Mouse (Mus musculus) forebrain, embryonic 14.5 days (tissue): ENCODE data around the gene Rpl35. TPM values are rescaled to one million over a fixed set of nuclear protein-coding genes. Genes with fewer than 3 reads are reported as not detected.
"Not testable (repeated sequence)": the region's sequence is repeated elsewhere in the genome, so short reads cannot be mapped to it uniquely, and the experiment has no call there.

Source experiments
- ATAC-seq: fragments of 200-750 bp; cut with Nextera tagmentation; 2 replicates; pipeline ENCODE4 v1.8.0; 2017; ENCODE audit warnings: mild to moderate bottlenecking, moderate library complexity
- DNase-seq: peaks from one replicate; pipeline ENCODE4 v3.0.0-alpha.2; 2015; ENCODE audit warnings: low spot score
- H3K27ac ChIP-seq: fragments of 300-500 bp; sonication (generic); 2 replicates; pipeline ENCODE4 v1.5.1; 2014; ENCODE audit warnings: low read depth, mild to moderate bottlenecking, control low read depth, low read length, moderate library complexity
- H3K27me3 ChIP-seq: fragments of 300-500 bp; sonication (generic); replicated peaks from 2 replicates; pipeline ENCODE4 v1.6.1; 2014; ENCODE audit warnings: low read length, control low read depth, mixed read lengths; ENCODE audit not compliant: control insufficient read depth, insufficient read depth
- H3K36me3 ChIP-seq: fragments of 300-500 bp; sonication (generic); 2 replicates; pipeline ENCODE4 v1.6.1; 2014; ENCODE audit warnings: low read length, control low read depth; ENCODE audit not compliant: control insufficient read depth, insufficient read depth
- H3K4me1 ChIP-seq: fragments of 300-500 bp; sonication (generic); 2 replicates; pipeline ENCODE4 v1.6.1; 2014; ENCODE audit warnings: antibody characterized with exemption, low read length, control low read depth; ENCODE audit not compliant: control insufficient read depth, insufficient read depth
- H3K4me2 ChIP-seq: fragments of 300-500 bp; sonication (generic); 2 replicates; pipeline ENCODE4 v1.6.1; 2014; ENCODE audit warnings: mild to moderate bottlenecking, control low read depth, low read length
- H3K4me3 ChIP-seq: fragments of 300-500 bp; sonication (generic); 2 replicates; pipeline ENCODE4 v1.5.1; 2014; ENCODE audit warnings: low read depth, low read length, control low read depth
- H3K9ac ChIP-seq: fragments of 300-500 bp; sonication (generic); 2 replicates; pipeline ENCODE4 v1.6.1; 2014; ENCODE audit warnings: mild to moderate bottlenecking, low read length, control low read depth, moderate library complexity
- H3K9me3 ChIP-seq: fragments of 300-500 bp; sonication (generic); replicated peaks from 2 replicates; pipeline ENCODE4 v1.6.1; 2016; ENCODE audit warnings: low read length, control low read depth, mixed read lengths; ENCODE audit not compliant: control insufficient read depth
- WGBS: fragments of 180-500 bp; shearing (Covaris S2); extraction: QIAGEN DNeasy Blood & Tissue Kit; methylation state at CpG from one replicate; pipeline ENCODE4 v1.1.7; 2014; 5-methylcytosine and 5-hydroxymethylcytosine counted together
- polyA plus RNA-seq: library from polyadenylated mRNA; unstranded; fragments of >200 nt; fragmentation: Nextera tagmentation; extraction: Ambion mirVana; gene quantifications from 2 replicates; pipeline ENCODE4 v1.2.1, GENCODE M21; 2014

Gene Rpl35
- polyA plus RNA-seq, 1 experiment from 2014 or later: 875 TPM

GRCm38 (mm10) chr2:39010144-39010543, 4.7 kb upstream of the Rpl35 start:
- H3K4me3 ChIP-seq, H3K27ac ChIP-seq, H3K4me2 ChIP-seq, H3K9ac ChIP-seq, ATAC-seq, H3K27me3 ChIP-seq, DNase-seq, H3K9me3 ChIP-seq: not testable (repeated sequence)
- H3K4me1 ChIP-seq: peaks cover 19% of the 10 kb centered on the region
- peaks cover 32% of the 10 kb centered on the region for H3K36me3 ChIP-seq
- 97% methylated on average over 4 of the region's 5 CpGs for whole genome bisulfite sequencing

- peak; percentile 25 for DNase-seq
- Histone ChIP-seq H3K27ac (no peak overlapping the region), H3K36me3 (peaks cover 20% of the 10 kb centered on the region), H3K4me2 (peak overlapping the region; percentile 97), H3K4me3 (peak overlapping the region; percentile 87), H3K27me3 (no peaks in the 10 kb centered on the region), H3K9ac (peak overlapping the region; percentile 94), H3K4me1 (peaks cover 22% of the 10 kb centered on the region), H3K9me3 (no peaks in the 10 kb centered on the region)
- 38% methylated on average over 3 of the region's 3 CpGs for WGBS
- ATAC-seq: no peak
These were observed 3.5 kb upstream of the Rpl35 start for GRCm38 (mm10) chr2:39008954-39009365.

- DNase-seq: peak; percentile 17
- ATAC-seq: peak; percentile 47
- Histone ChIP-seq H3K36me3 (peaks cover 20% of the 10 kb centered on the region), H3K9ac (peak overlapping the region; percentile 94), H3K9me3 (no peaks in the 10 kb centered on the region), H3K27me3 (no peaks in the 10 kb centered on the region), H3K4me3 (peak overlapping the region; percentile 87), H3K4me2 (peak overlapping the region; percentile 97), H3K27ac (peak overlapping the region; percentile 90), H3K4me1 (peaks cover 28% of the 10 kb centered on the region)
- under 1% methylated on average over 18 of the region's 25 CpGs for WGBS
These were observed 3.0 kb upstream of the Rpl35 start for GRCm38 (mm10) chr2:39008350-39008851.

GRCm38 (mm10) chr2:39007865-39008264, 2.4 kb upstream of the Rpl35 start:
- Histone ChIP-seq H3K4me3 (peak overlapping the region; percentile 87), H3K36me3 (peaks cover 19% of the 10 kb centered on the region), H3K9me3 (no peaks in the 10 kb centered on the region), H3K9ac (peak overlapping the region; percentile 94), H3K4me1 (peaks cover 31% of the 10 kb centered on the region), H3K27me3 (no peaks in the 10 kb centered on the region), H3K27ac (peak overlapping the region; percentile 90), H3K4me2 (peak overlapping the region; percentile 97)
- DNase-seq (peak; percentile 93), ATAC-seq (peak; percentile 87)
- WGBS: 1% methylated on average over 41 of the region's 44 CpGs

GRCm38 (mm10) chr2:39006149-39006730, 816 bp upstream of the Rpl35 start:
- H3K4me1 ChIP-seq: peaks cover 33% of the 10 kb centered on the region

GRCm38 (mm10) chr2:39004880-39005435, 466 bp downstream of the Rpl35 start, which contains the start of gene Arpc5l:
Gene Arpc5l, plus strand, starts transcription at chr2:39005348.
- Histone ChIP-seq H3K4me3 (peak within 1 kb of the TSS; percentile 71), H3K27ac (peak within 1 kb of the TSS; percentile 81), H3K4me1 (peaks cover 33% of the 10 kb centered on the region), H3K9ac (peak within 1 kb of the TSS; percentile 88), H3K9me3 (no peaks in the 10 kb centered on the region), H3K36me3 (peaks cover 39% of the 10 kb centered on the region), H3K27me3 (no peaks in the 10 kb centered on the region), H3K4me2 (peak within 1 kb of the TSS; percentile 94)
- under 1% methylated on average over 57 of the region's 58 CpGs for WGBS
- peak; percentile 90 for ATAC-seq
- DNase-seq: peak; percentile 97

More at GRCm38 (mm10) chr2:39006149-39006730, 816 bp upstream of the Rpl35 start:
- Histone ChIP-seq H3K27ac (no peak overlapping the region), H3K4me2 (peak overlapping the region; percentile 94), H3K4me3 (peak overlapping the region; percentile 71; the same call in 1 of the 2 replicates), H3K36me3 (peaks cover 26% of the 10 kb centered on the region), H3K9me3 (no peaks in the 10 kb centered on the region), H3K27me3 (no peaks in the 10 kb centered on the region), H3K9ac (0 out of 2 replicates have a peak overlapping the region, but pooled peaks have one; percentile 25)
- DNase-seq (no peak), ATAC-seq (no peak)
- 92% methylated on average over 14 of the region's 14 CpGs for WGBS

- Histone ChIP-seq H3K4me3 (peak overlapping the region; percentile 71), H3K9ac (peak overlapping the region; percentile 88), H3K36me3 (peaks cover 45% of the 10 kb centered on the region), H3K4me1 (peaks cover 30% of the 10 kb centered on the region), H3K27me3 (no peaks in the 10 kb centered on the region), H3K9me3 (no peaks in the 10 kb centered on the region), H3K27ac (peak overlapping the region; percentile 81), H3K4me2 (peak overlapping the region; percentile 94)
- peak; percentile 33 for DNase-seq
- 3% methylated on average over 10 of the region's 11 CpGs for WGBS
- no peak for ATAC-seq
These were observed 1.1 kb downstream of the Rpl35 start for GRCm38 (mm10) chr2:39004372-39004771.

GRCm38 (mm10) chr2:39003512-39003911, 1.9 kb downstream of the Rpl35 start:
- 73% methylated on average over 5 of the region's 5 CpGs for WGBS
- peak overlapping the region; percentile 94 for H3K4me2 ChIP-seq

GRCm38 (mm10) chr2:39003106-39003505, 2.3 kb downstream of the Rpl35 start:
- no peak for DNase-seq
- 37% methylated on average over 8 of the region's 8 CpGs for WGBS
- H3K4me1 ChIP-seq: peaks cover 22% of the 10 kb centered on the region
- H3K36me3 ChIP-seq: peaks cover 46% of the 10 kb centered on the region
- H3K9ac ChIP-seq: 0 out of 2 replicates have a peak overlapping the region, but pooled peaks have one; percentile 13
- ATAC-seq: no peak
- H3K9me3 ChIP-seq: no peaks in the 10 kb centered on the region
- peak overlapping the region; percentile 71 for H3K4me3 ChIP-seq
- H3K4me2 ChIP-seq: peak overlapping the region; percentile 94
- H3K27ac ChIP-seq: no peak overlapping the region
- H3K27me3 ChIP-seq: no peaks in the 10 kb centered on the region

More at GRCm38 (mm10) chr2:39003512-39003911, 1.9 kb downstream of the Rpl35 start:
- Histone ChIP-seq H3K27me3 (no peaks in the 10 kb centered on the region), H3K27ac (no peak overlapping the region), H3K4me3 (peak overlapping the region; percentile 71), H3K4me1 (peaks cover 22% of the 10 kb centered on the region), H3K9me3 (no peaks in the 10 kb centered on the region), H3K9ac (peak overlapping the region; percentile 88; the same call in 1 of the 2 replicates), H3K36me3 (peaks cover 46% of the 10 kb centered on the region)
- ATAC-seq: no peak
- DNase-seq: no peak
